Mouse (Mus musculus): ENCODE results near the gene Rad51b.

- no peak for TF ChIP-seq EP300 (IDR thresholded peaks at IDR 0.05; ENCODE audit: insufficient read depth, low read depth, low read length)
- no peak for TF ChIP-seq CTCF (IDR thresholded peaks at IDR 0.05; ENCODE audit: low read depth, low read length)
- TF ChIP-seq POLR2A (IDR thresholded peaks at IDR 0.05; ENCODE audit: insufficient read depth, low read length), result no peak
These were observed 492.4 kb downstream of the Rad51b start for GRCm38 (mm10) chr12:79789481-79789880.
